ENCODE assay signal across 9 mouse cellular contexts in the genomic region with DNA sequence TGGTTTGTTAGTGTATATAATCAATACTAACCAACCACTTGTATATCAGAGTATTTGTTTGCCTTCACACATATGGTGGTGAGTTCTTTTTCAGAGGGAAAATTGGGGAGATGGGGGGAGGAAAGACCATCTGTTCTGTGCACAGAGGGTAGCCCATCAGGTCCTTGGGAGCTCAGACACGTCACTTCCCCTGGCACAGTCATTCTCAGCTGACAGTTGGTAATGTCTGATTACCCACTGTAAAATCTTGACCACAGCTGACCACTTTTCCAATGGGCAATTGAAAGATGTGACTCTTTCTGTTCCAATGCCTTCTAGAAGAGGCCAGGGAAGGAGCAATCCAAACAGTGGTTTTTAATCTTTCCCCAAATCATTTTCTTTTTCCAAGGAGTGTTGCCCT.
A peak's percentile ranks its signal among the peaks of the same experiment; 100 is the strongest.
DNase-seq lines count a peak whose midpoint lies in the region; ATAC-seq and TF ChIP-seq lines count a peak whose summit lies in the region.
"Had no signal": no experiment of that assay in that cellular context is flagged by ENCODE, and none has a peak within 500 bp of the region (broad histone marks: within the 10 kb centered on the region; RNA-seq: fewer than 3 reads in every experiment).

No protein-coding gene starts in this region.

- peaks cover 32% of the 10 kb centered on the region for H3K4me1 ChIP-seq in forebrain, embryonic 10.5 days
- no peaks in the 10 kb centered on the region for H3K4me1 ChIP-seq in forebrain, embryonic 11.5 days (replicated peaks; ENCODE audit: control insufficient read depth, insufficient read depth, low read length)
- H3K4me1 ChIP-seq in liver, adult 2 months (ENCODE audit: control insufficient read depth, insufficient read depth, low read length), result peaks cover 65% of the 10 kb centered on the region
- H3K4me1 ChIP-seq in intestine, embryonic 16.5 days (ENCODE audit: control insufficient read depth, insufficient read depth, low read length), result peaks cover 74% of the 10 kb centered on the region
- peaks cover 100% of the 10 kb centered on the region for H3K4me1 ChIP-seq in megakaryocyte, embryonic 14.5 days
- H3K4me1 ChIP-seq in forebrain, embryonic 15.5 days, result no peaks in the 10 kb centered on the region

- H3K36me3 ChIP-seq in forebrain, embryonic 10.5 days (replicated peaks), result no peaks in the 10 kb centered on the region
- no peaks in the 10 kb centered on the region for H3K36me3 ChIP-seq in forebrain, embryonic 11.5 days (ENCODE audit: control insufficient read depth, insufficient read depth, low read length)
- H3K36me3 ChIP-seq in liver, adult 2 months (ENCODE audit: control insufficient read depth, insufficient read depth, low read length), result no peaks in the 10 kb centered on the region
- H3K36me3 ChIP-seq in intestine, embryonic 16.5 days (ENCODE audit: control insufficient read depth, insufficient read depth, low read length), result no peaks in the 10 kb centered on the region
- H3K36me3 ChIP-seq in megakaryocyte, embryonic 14.5 days (replicated peaks; ENCODE audit: low read length), result peaks cover 45% of the 10 kb centered on the region
- no peaks in the 10 kb centered on the region for H3K36me3 ChIP-seq in forebrain, embryonic 15.5 days

- intact Hi-C loops in left cerebral cortex, postnatal 14 days (cut with DNase I), result no loop called here

- ATAC-seq in forebrain, embryonic 11.5 days (replicated peaks; ENCODE audit: low FRiP score), result no peak
- no peak for ATAC-seq in intestine, embryonic 16.5 days
- no peak for ATAC-seq in forebrain, embryonic 15.5 days (replicated peaks)

- WGBS in forebrain, embryonic 10.5 days, result 62% methylated on average over 1 of the region's 1 CpGs
- 47% methylated on average over 1 of the region's 1 CpGs for WGBS in forebrain, embryonic 11.5 days
- 16% methylated on average over 1 of the region's 1 CpGs for WGBS in liver, adult 2 months
- WGBS in intestine, embryonic 16.5 days, result 38% methylated on average over 1 of the region's 1 CpGs
- WGBS in forebrain, embryonic 15.5 days, result 33% methylated on average over 1 of the region's 1 CpGs

- TF ChIP-seq CTCF in liver, adult 2 months (IDR thresholded peaks at IDR 0.05; ENCODE audit: low read depth, low read length), result no peak

- peaks cover 61% of the 10 kb centered on the region for H3K79me2 ChIP-seq in liver, adult 2 months (ENCODE audit: control insufficient read depth, insufficient read depth, low read length)

- H3K9ac ChIP-seq in forebrain, embryonic 11.5 days (ENCODE audit: low read length), result no peak overlapping the region
- H3K9ac ChIP-seq in liver, adult 2 months (ENCODE audit: low read depth, low read length), result no peak overlapping the region; the same call in 1 of the 2 replicates
- H3K9ac ChIP-seq in intestine, embryonic 16.5 days (ENCODE audit: low read depth, low read length), result peak overlapping the region; percentile 53
- no peak overlapping the region for H3K9ac ChIP-seq in forebrain, embryonic 15.5 days (replicated peaks)

- H3K9me3 ChIP-seq in forebrain, embryonic 10.5 days, result no peaks in the 10 kb centered on the region
- no peaks in the 10 kb centered on the region for H3K9me3 ChIP-seq in forebrain, embryonic 11.5 days (ENCODE audit: control insufficient read depth, low read length)
- H3K9me3 ChIP-seq in intestine, embryonic 16.5 days (ENCODE audit: control insufficient read depth, low read length), result no peaks in the 10 kb centered on the region
- H3K9me3 ChIP-seq in megakaryocyte, embryonic 14.5 days, result no peaks in the 10 kb centered on the region
- no peaks in the 10 kb centered on the region for H3K9me3 ChIP-seq in forebrain, embryonic 15.5 days

- 0 out of 2 replicates have a peak overlapping the region, but pooled peaks have one; percentile 36 for H3K27ac ChIP-seq in forebrain, embryonic 10.5 days
- H3K27ac ChIP-seq in forebrain, embryonic 11.5 days (ENCODE audit: low read depth, low read length), result no peak overlapping the region
- peak overlapping the region; percentile 86 for H3K27ac ChIP-seq in liver, adult 2 months (replicated peaks; ENCODE audit: insufficient read depth, low read depth, low read length)
- H3K27ac ChIP-seq in intestine, embryonic 16.5 days (ENCODE audit: low read length), result peak overlapping the region; percentile 79
- no peak overlapping the region for H3K27ac ChIP-seq in forebrain, embryonic 15.5 days (replicated peaks)

- H3K4me2 ChIP-seq in forebrain, embryonic 11.5 days (ENCODE audit: low read depth, low read length, severe bottlenecking), result no peak overlapping the region
- peak overlapping the region; percentile 17; the same call in 1 of the 2 replicates for H3K4me2 ChIP-seq in intestine, embryonic 16.5 days (ENCODE audit: low read depth, low read length)
- no peak overlapping the region for H3K4me2 ChIP-seq in forebrain, embryonic 15.5 days (replicated peaks)

- no peak overlapping the region for H3K4me3 ChIP-seq in forebrain, embryonic 10.5 days
- no peak overlapping the region for H3K4me3 ChIP-seq in forebrain, embryonic 11.5 days (ENCODE audit: low read depth, low read length)
- H3K4me3 ChIP-seq in liver, adult 2 months (ENCODE audit: insufficient read depth, low read depth, low read length), result no peak overlapping the region
- H3K4me3 ChIP-seq in intestine, embryonic 16.5 days (ENCODE audit: low read length), result no peak overlapping the region
- peak overlapping the region; percentile 89 for H3K4me3 ChIP-seq in megakaryocyte, embryonic 14.5 days (replicated peaks)
- H3K4me3 ChIP-seq in forebrain, embryonic 15.5 days, result no peak overlapping the region

- no peak for DNase-seq in forebrain, embryonic 10.5 days (ENCODE audit: extremely low spot score, low spot score)
- no peak for DNase-seq in forebrain, embryonic 11.5 days (ENCODE audit: low spot score)
- DNase-seq in liver, adult 2 months (ENCODE audit: extremely low read depth, low read depth, low spot score), result no peak
- no peak for DNase-seq in liver
- no peak for DNase-seq in left cerebral cortex, postnatal 14 days (ENCODE audit: low spot score in 2 of 2)
- DNase-seq: gastrocnemius, postnatal 10 days had no signal

- no peak for TF ChIP-seq POLR2A in liver, adult 2 months (IDR thresholded peaks at IDR 0.05; ENCODE audit: extremely low read depth, insufficient read depth, low read length)

- H3K27me3 ChIP-seq in forebrain, embryonic 10.5 days (ENCODE audit: poor library complexity, severe bottlenecking), result no peaks in the 10 kb centered on the region
- H3K27me3 ChIP-seq in forebrain, embryonic 11.5 days (ENCODE audit: control insufficient read depth, insufficient read depth, low read length), result no peaks in the 10 kb centered on the region
- no peaks in the 10 kb centered on the region for H3K27me3 ChIP-seq in liver, adult 2 months (ENCODE audit: control insufficient read depth, insufficient read depth, low read length)
- H3K27me3 ChIP-seq in intestine, embryonic 16.5 days (replicated peaks; ENCODE audit: control insufficient read depth, insufficient read depth, low read length), result no peaks in the 10 kb centered on the region
- H3K27me3 ChIP-seq in megakaryocyte, embryonic 14.5 days (replicated peaks), result no peaks in the 10 kb centered on the region
- H3K27me3 ChIP-seq in forebrain, embryonic 15.5 days, result no peaks in the 10 kb centered on the region

Comparison
In these comparisons a context has a peak if more than half of its experiments do, and no peak if none do; other contexts are left out.
1. H3K27ac ChIP-seq: peak in forebrain, embryonic 10.5 days (single experiment), liver, adult 2 months (single experiment) and intestine, embryonic 16.5 days (single experiment); none in forebrain, embryonic 11.5 days (single experiment) and forebrain, embryonic 15.5 days (single experiment).